Mouse (Mus musculus) pancreas, adult 10 weeks (tissue): ENCODE measurements around the gene Slc30a4. TPM values are rescaled to one million over a fixed set of nuclear protein-coding genes. Genes with fewer than 3 reads are reported as not detected.

Experiments used
- polyA plus RNA-seq: library from polyadenylated mRNA; stranded (reverse); fragments of 350-450 nt; fragmentation: Illumina TruSeq; extraction: RNeasy Lipid Tissue Mini Kit (QIAGEN cat#74804); gene quantifications from one replicate; pipeline ENCODE4 v1.2.3, GENCODE M21; 2015; ENCODE audit warnings: low read depth, low replicate concordance; ENCODE audit not compliant: insufficient read depth

Slc30a4 gene
- 4.0 TPM for polyA plus RNA-seq

DNA sequence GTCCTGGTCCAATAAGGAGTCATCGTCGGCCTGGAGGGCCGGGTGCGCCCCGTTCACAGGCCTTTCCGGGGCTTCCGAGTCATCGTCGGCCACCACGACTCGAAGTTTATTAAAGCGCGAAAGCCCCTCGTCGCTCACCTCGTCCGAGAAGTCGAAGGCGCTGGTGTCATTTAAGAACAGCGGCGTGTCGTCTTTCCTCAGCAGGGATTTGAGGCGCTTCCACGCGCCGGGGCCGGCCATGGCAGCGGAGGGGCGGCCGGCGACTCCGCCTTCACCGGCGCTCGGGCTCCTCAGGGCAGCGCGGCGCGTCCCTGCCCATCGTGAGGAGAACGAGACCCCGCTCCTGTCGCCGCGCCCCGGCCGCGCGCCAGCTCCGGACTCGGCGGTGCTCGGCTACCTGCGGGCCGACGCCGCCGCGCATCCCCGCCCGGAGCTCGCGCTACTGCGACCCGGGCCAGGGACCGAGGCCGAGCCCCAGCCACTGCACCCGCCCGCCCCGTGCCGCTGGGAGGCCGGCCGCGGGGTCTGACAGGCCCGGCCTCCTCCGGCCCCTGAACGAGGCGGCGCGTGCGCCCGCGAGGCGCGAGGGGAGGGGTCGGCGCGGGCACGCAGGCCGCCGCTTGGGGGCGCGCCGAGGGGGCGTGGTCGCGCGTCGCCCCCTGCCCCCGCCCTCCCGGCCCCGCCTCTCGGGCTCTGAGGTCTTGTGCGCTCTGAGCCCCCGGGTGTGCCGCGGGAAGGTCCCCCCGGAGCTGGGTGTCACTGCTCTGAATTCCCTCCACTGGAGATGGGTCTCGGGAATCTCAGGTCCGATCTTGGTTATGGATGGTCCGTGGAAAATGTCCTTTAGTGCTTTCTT is at the start of gene Slc30a4:
TSS of gene Slc30a4 (minus strand) at position 483 of the 856 bp plus-strand sequence.

DNA sequence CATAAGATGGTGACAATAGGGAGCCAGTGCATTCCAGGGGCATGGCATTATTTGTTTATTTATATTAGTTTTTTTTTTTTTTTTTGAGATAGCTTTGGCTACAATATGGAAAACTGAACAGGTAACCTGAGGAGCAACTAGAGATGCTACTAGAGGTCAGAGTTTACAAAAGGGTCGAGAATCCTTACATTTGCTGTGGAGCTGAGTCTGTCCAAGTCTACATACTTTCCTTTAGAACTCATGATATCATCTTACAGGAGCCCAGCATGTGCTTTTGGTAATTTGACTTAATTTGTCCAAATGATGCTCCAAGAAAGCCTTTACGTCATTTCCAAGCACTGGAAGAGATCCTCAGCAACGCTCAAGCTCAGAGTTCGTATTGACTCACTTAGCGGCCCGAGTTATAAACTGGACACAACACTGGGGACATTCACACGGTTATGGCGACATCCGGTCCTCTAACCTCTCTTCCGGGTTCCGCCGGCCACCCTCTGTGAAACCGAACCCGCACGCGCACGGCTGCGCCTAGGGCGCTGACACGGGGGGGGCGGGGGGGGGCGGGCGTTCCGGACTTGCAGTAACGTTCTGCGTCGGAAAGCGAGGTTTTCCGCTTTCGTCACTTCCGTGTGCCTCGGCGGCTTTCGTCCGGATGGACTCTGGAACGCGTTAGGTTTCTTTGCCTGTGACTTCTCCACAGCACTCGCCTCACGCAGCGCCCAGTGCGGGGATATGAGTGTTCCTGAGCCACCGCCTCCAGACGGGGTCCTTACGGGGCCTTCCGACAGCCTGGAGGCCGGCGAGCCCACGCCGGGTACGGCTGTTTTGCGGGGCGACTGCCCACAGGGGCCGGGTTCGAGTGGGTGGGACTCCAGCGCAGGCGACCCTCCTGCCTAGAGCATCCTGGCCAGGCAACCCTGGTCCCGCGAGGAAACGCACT is 35.7 kb upstream of the Slc30a4 start, which contains the start of gene Bloc1s6:
TSS of gene Bloc1s6 (plus strand) at position 610 of the 937 bp plus-strand sequence.

DNA sequence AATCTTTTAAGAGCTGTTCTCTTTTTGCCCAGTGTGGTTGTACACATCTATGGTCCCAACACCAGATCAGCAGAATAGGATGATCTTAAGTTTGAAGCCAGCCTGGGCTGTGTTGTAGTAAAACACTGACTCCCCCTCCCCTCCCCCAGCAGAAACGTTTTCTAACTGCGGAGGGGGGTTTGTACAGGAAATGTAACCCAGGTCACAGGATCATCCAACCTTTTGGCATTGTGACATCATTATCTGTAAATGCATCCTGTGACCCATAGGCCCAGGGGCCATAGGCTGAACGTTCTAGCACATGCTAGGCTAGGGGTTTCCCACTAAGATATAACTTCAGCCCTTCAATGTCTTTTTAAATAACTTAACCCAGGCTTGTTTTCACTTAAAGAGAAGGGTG is 65.8 kb downstream of the Slc30a4 start, which contains the start of gene AA467197:
TSS of gene AA467197 (plus strand) at position 301 of the 400 bp plus-strand sequence.

Other genes with a start within 250 kb of the Slc30a4 start
- not detected for gene Gm14085, start 217.7 kb downstream of the Slc30a4 start, polyA plus RNA-seq
- 112 TPM for gene Gatm, start 91.4 kb downstream of the Slc30a4 start, polyA plus RNA-seq
- gene AA467197, start 65.7 kb downstream of the Slc30a4 start, polyA plus RNA-seq = not detected
- 6.7 TPM for gene Bloc1s6, start 35.8 kb upstream of the Slc30a4 start, polyA plus RNA-seq
- 15.9 TPM for gene Sqor, start 62.6 kb upstream of the Slc30a4 start, polyA plus RNA-seq